Mouse (Mus musculus) duodenum, adult 2 months (tissue): ENCODE results near the gene Capn11. TPM values are rescaled to one million over a fixed set of nuclear protein-coding genes. Genes with fewer than 3 reads are reported as not detected.

Experiments
- polyA plus RNA-seq: library from polyadenylated mRNA; depleted of rRNA; stranded (reverse); fragments of >200 nt; gene quantifications from 2 replicates; pipeline ENCODE4 v1.2.3, GENCODE M21; 2012; ENCODE audit warnings: low replicate concordance; rRNA removed

Capn11 gene
- not detected in 2 replicates for polyA plus RNA-seq

GRCm38 (mm10) chr17:45659225-45659624 is at the start of gene Capn11:
TSS of gene Capn11 (minus strand) at chr17:45659325.

GRCm38 (mm10) chr17:45686716-45687115 is 27.6 kb upstream of the Capn11 start, which contains the start of gene Tmem63b:
TSS of gene Tmem63b (minus strand) at chr17:45686905.

GRCm38 (mm10) chr17:45686093-45686619 is 27.0 kb upstream of the Capn11 start, which contains the start of gene Mrpl14:
TSS of gene Mrpl14 (plus strand) at chr17:45686322.

GRCm38 (mm10) chr17:45601877-45602304 is 57.2 kb downstream of the Capn11 start, which contains the start of gene Mymx:
TSS of gene Mymx (minus strand) at chr17:45602102.

GRCm38 (mm10) chr17:45599446-45600242 is 59.5 kb downstream of the Capn11 start, which contains the start of gene Slc29a1:
TSS of gene Slc29a1 (minus strand) at chr17:45599606.

Other genes with a start within 250 kb of the Capn11 start
- gene Cdc5l, start 225.6 kb downstream of the Capn11 start, polyA plus RNA-seq, result 2.7 and 2.9 TPM in 2 replicates
- gene Spats1, start 183.9 kb downstream of the Capn11 start, polyA plus RNA-seq, result not detected in 2 replicates
- gene Aars2, start 152.5 kb downstream of the Capn11 start, polyA plus RNA-seq, result 12.2 and 18.4 TPM in 2 replicates
- 0.05 TPM in 1 of 2 replicates, not detected in the other for gene Tcte1, start 135.9 kb downstream of the Capn11 start, polyA plus RNA-seq
- gene Tmem151b, start 109.6 kb downstream of the Capn11 start, polyA plus RNA-seq, result 0.51 and 0.83 TPM in 2 replicates
- gene Nfkbie, start 103.6 kb downstream of the Capn11 start, polyA plus RNA-seq, result 3.2 and 5.3 TPM in 2 replicates
- 88.6 and 143 TPM in 2 replicates for gene Slc35b2, start 95.5 kb downstream of the Capn11 start, polyA plus RNA-seq
- 91.5 and 112 TPM in 2 replicates for gene Hsp90ab1, start 86.1 kb downstream of the Capn11 start, polyA plus RNA-seq
- 32.1 and 59.2 TPM in 2 replicates for gene Slc29a1, start 59.7 kb downstream of the Capn11 start, polyA plus RNA-seq
- 2.5 and 5.0 TPM in 2 replicates for gene Mymx, start 57.2 kb downstream of the Capn11 start, polyA plus RNA-seq
- gene Mrpl14, start 27.0 kb upstream of the Capn11 start, polyA plus RNA-seq, result 151 and 232 TPM in 2 replicates
- 48.9 and 65.5 TPM in 2 replicates for gene Tmem63b, start 27.6 kb upstream of the Capn11 start, polyA plus RNA-seq
- not detected in 2 replicates for gene 1600014C23Rik, start 74.5 kb upstream of the Capn11 start, polyA plus RNA-seq